Mouse (Mus musculus): Measurements from ENCODE around the gene Zfp809.

DNA sequence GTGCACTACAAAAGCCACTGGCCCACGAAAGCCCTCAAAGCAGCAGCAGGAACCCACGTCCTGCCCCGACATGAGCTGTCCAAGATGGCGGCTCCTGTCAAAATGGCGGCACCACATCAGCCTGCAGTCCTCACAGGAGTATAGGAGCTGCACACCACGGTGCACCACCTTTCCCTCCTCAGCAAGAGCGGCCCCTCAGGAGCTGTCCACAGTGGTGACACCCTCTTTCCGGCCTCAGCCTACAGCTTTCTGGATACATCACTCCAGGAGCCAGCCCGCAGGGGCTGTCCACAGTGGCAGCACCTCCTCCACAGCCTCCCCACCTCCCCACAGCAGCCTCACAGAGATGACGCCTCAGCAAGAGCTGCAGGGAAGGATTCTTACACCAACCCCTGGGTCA is 37.1 kb downstream of the Zfp809 start:
- TF ChIP-seq CTCF (IDR thresholded peaks at IDR 0.05; ENCODE audit: borderline replicate concordance, insufficient read depth, low read depth, low read length) (no peak), POLR2A (IDR thresholded peaks at IDR 0.05; ENCODE audit: borderline replicate concordance, insufficient read depth, low read length) (no peak)
